Mouse (Mus musculus): ENCODE measurements at regions not wholly inside any gene's neighbourhood (a gene's known extent, or its start where the extent isn't known, plus 50 kb on each side); places are given as distances from the start of the nearest gene placed in this dataset.

DNA sequence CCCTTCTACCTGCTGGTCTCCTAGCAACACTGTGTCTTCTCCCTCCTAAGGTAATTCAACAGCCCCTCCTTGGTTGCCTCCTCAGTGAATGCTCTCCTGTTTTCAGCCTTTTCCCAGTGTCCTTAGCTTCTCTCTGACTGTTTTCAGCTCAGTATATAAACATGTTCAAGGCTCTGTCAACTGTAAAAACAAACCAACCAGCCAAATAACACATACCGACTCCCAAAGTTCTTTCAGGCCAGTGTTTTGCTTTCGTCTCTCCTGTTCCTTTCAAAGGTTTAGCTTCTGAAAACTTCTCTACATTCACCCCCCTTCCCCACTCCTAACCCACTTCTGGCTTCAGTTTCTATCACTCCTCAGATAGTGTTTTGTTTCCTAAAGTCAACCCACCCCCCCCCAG is 73.4 kb downstream of the Phlda1 start:
- Histone ChIP-seq H3K27me3 (no peaks in the 10 kb centered on the region), H3K9me3 (no peaks in the 10 kb centered on the region), H3K4me1 (no peaks in the 10 kb centered on the region), H3K4me2 (replicated peaks) (no peak overlapping the region), H3K4me3 (no peak overlapping the region), H3K36me3 (no peaks in the 10 kb centered on the region), H3K9ac (replicated peaks) (no peak overlapping the region), H3K27ac (replicated peaks) (no peak overlapping the region)
- WGBS = 62% methylated on average over 2 of the region's 2 CpGs
- ATAC-seq (replicated peaks) = no peak

DNA sequence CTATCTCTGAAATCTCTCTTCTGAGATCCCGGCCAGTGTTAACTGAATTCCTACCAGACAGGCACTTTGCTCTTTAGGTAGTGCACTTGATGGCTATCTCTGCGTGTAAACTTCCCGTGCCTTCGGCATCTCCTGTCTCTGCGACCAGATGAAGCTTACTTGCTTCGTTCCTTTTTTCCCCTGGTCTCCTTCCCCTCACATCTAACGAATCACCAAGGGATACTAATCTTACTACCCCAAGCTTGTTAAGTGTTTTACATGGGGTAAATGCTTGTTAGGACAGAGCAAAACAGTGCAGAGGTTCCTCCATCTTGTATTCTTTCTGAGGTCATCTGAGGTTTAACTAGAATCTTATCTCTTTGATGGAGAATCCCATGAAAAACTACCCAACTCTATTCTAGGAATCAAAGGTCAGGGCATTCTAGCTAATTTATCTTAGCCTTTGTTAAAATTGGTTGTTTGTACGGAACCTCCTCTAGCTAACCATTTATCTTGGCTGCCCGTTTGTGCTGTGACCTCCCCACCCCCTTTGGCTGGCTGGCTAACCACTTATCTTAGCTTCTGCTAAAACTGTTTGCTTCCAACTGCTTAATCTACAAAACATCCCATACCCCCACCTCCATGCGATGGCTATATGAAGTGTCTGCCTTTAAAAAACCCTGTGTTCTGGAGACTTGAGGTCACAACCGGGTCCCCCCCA is 74.5 kb downstream of the Phlda1 start:
- Histone ChIP-seq H3K9ac (replicated peaks) (no peak overlapping the region), H3K4me1 (no peaks in the 10 kb centered on the region), H3K9me3 (no peaks in the 10 kb centered on the region), H3K27ac (replicated peaks) (no peak overlapping the region), H3K4me3 (no peak overlapping the region), H3K4me2 (replicated peaks) (no peak overlapping the region), H3K27me3 (no peaks in the 10 kb centered on the region), H3K36me3 (no peaks in the 10 kb centered on the region)
- 92% methylated on average over 11 of the region's 11 CpGs for WGBS
- ATAC-seq (replicated peaks) = no peak

- 94% methylated on average over 3 of the region's 3 CpGs for WGBS
- Histone ChIP-seq H3K4me1 (no peaks in the 10 kb centered on the region), H3K27ac (replicated peaks) (no peak overlapping the region), H3K9me3 (no peaks in the 10 kb centered on the region), H3K4me2 (replicated peaks) (no peak overlapping the region), H3K4me3 (no peak overlapping the region), H3K27me3 (no peaks in the 10 kb centered on the region), H3K36me3 (no peaks in the 10 kb centered on the region), H3K9ac (replicated peaks) (no peak overlapping the region)
- ATAC-seq (replicated peaks) = no peak
Observed at GRCm38 (mm10) chr10:111581847-111582246, 75.8 kb downstream of the Phlda1 start.

- no peak overlapping the region for H3K27ac ChIP-seq (replicated peaks)
- no peak overlapping the region for H3K4me3 ChIP-seq
- no peaks in the 10 kb centered on the region for H3K4me1 ChIP-seq
- WGBS = 91% methylated on average over 14 of the region's 14 CpGs
- no peak overlapping the region for H3K4me2 ChIP-seq (replicated peaks)
- no peaks in the 10 kb centered on the region for H3K36me3 ChIP-seq
- H3K9me3 ChIP-seq = no peaks in the 10 kb centered on the region
- H3K27me3 ChIP-seq = no peaks in the 10 kb centered on the region
- ATAC-seq (replicated peaks) = no peak
- H3K9ac ChIP-seq (replicated peaks) = no peak overlapping the region
Observed at GRCm38 (mm10) chr10:111582321-111583123, 76.4 kb downstream of the Phlda1 start.

DNA sequence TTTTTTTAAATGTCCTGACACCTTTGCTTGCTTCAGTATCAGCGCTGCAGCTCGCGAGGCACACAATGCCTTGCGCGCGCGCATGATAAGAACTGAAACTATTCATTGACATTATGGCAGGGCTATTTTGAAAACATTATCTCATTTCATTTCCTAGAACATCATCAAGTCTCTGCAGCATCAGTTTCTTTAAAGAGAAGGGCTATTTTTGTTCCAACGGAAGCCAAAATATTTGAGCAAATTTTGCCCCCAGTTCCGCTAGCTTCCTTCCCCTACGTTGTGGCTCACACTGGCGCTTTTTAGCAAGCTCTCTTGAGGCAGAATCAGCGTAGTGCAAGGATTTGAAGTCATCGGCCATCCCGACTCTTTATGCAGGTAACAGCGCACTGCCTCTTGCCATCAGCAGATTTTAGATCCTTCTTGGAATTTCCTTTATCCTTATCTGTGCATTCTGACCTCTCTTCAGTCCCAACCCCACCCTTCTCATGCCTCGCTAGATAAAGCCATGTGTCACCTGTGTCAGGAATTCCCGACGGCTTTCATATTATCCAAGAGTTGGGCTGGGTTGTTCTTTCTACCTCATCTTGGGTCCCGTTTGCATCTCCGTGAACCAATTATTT is 77.1 kb downstream of the Phlda1 start:
- Histone ChIP-seq H3K9ac (replicated peaks) (no peak overlapping the region), H3K36me3 (no peaks in the 10 kb centered on the region), H3K9me3 (no peaks in the 10 kb centered on the region), H3K27ac (replicated peaks) (no peak overlapping the region), H3K27me3 (no peaks in the 10 kb centered on the region), H3K4me3 (no peak overlapping the region), H3K4me1 (no peaks in the 10 kb centered on the region), H3K4me2 (replicated peaks) (no peak overlapping the region)
- ATAC-seq (replicated peaks) = no peak
- WGBS = 93% methylated on average over 20 of the region's 20 CpGs

- H3K27me3 ChIP-seq = no peaks in the 10 kb centered on the region
- H3K4me2 ChIP-seq (replicated peaks) = no peak overlapping the region
- H3K36me3 ChIP-seq = no peaks in the 10 kb centered on the region
- H3K4me1 ChIP-seq = no peaks in the 10 kb centered on the region
- no peak for ATAC-seq (replicated peaks)
- no peak overlapping the region for H3K27ac ChIP-seq (replicated peaks)
- no peak overlapping the region for H3K9ac ChIP-seq (replicated peaks)
- WGBS = 82% methylated on average over 5 of the region's 5 CpGs
- no peak overlapping the region for H3K4me3 ChIP-seq
- no peaks in the 10 kb centered on the region for H3K9me3 ChIP-seq
Observed at GRCm38 (mm10) chr10:111583744-111584152, 77.7 kb downstream of the Phlda1 start.

- Histone ChIP-seq H3K9ac (replicated peaks) (no peak overlapping the region), H3K27ac (replicated peaks) (no peak overlapping the region), H3K4me2 (replicated peaks) (no peak overlapping the region), H3K4me3 (no peak overlapping the region), H3K27me3 (no peaks in the 10 kb centered on the region), H3K4me1 (no peaks in the 10 kb centered on the region), H3K9me3 (no peaks in the 10 kb centered on the region), H3K36me3 (no peaks in the 10 kb centered on the region)
- ATAC-seq (replicated peaks) = no peak
- WGBS = 49% methylated on average over 4 of the region's 4 CpGs
Observed at GRCm38 (mm10) chr10:111587891-111588611, 82.0 kb downstream of the Phlda1 start.

GRCm38 (mm10) chr10:111589186-111589585 is 83.1 kb downstream of the Phlda1 start:
- Histone ChIP-seq H3K27me3 (no peaks in the 10 kb centered on the region), H3K9me3 (no peaks in the 10 kb centered on the region), H3K27ac (replicated peaks) (no peak overlapping the region), H3K36me3 (no peaks in the 10 kb centered on the region), H3K9ac (replicated peaks) (no peak overlapping the region), H3K4me2 (replicated peaks) (no peak overlapping the region), H3K4me1 (no peaks in the 10 kb centered on the region), H3K4me3 (no peak overlapping the region)
- 56% methylated on average over 3 of the region's 3 CpGs for WGBS
- no peak for ATAC-seq (replicated peaks)

DNA sequence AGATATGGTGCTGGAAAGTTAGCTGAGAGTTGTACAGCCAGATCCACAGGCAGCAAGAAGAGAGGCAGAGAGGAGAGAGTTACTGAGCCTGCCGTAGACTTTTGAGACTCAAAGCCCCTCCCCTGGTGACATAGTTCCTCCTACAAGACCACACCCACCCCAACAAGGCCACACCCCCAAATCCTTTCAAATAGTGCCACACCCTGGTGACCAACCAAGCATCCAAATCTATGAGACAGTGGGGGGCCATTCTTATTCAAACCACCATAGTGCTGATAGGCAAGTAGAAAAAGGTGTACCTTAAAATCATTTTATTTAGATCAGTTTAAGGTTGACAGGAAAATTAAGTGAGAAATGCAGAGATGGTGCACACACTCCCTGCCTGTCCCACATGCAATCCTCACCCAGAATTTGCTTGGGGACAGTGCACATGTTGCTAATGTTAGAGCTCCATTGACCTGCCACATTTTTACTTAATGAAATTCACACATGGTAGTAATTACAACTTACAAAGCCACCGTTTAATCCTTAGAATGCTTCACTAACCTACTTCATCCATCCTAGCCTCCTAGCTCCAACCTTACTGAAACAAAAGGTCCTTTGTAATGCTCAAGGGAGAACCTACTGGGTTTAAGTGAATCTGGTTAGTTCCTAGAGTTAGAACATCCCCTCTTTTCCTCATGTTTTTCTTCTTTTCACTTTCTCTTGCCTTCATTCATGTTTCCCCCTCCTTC is 86.5 kb downstream of the Phlda1 start:
- no peaks in the 10 kb centered on the region for H3K36me3 ChIP-seq
- no peaks in the 10 kb centered on the region; the same call in 1 of the 2 replicates for H3K4me1 ChIP-seq
- H3K9ac ChIP-seq (replicated peaks) = no peak overlapping the region
- H3K27ac ChIP-seq (replicated peaks) = no peak overlapping the region
- no peak overlapping the region for H3K4me2 ChIP-seq (replicated peaks)
- ATAC-seq (replicated peaks) = no peak
- no peaks in the 10 kb centered on the region for H3K9me3 ChIP-seq
- 45% methylated on average over 2 of the region's 2 CpGs for WGBS
- no peak overlapping the region for H3K4me3 ChIP-seq
- H3K27me3 ChIP-seq = no peaks in the 10 kb centered on the region

- H3K4me1 ChIP-seq = no peaks in the 10 kb centered on the region; the same call in 1 of the 2 replicates
- no peak overlapping the region for H3K4me2 ChIP-seq (replicated peaks)
- no peak overlapping the region for H3K27ac ChIP-seq (replicated peaks)
- H3K4me3 ChIP-seq = no peak overlapping the region
- no peak for ATAC-seq (replicated peaks)
- WGBS = 93% methylated on average over 2 of the region's 2 CpGs
- no peaks in the 10 kb centered on the region for H3K27me3 ChIP-seq
- H3K9ac ChIP-seq (replicated peaks) = no peak overlapping the region
- no peaks in the 10 kb centered on the region for H3K9me3 ChIP-seq
- no peaks in the 10 kb centered on the region for H3K36me3 ChIP-seq
Observed at GRCm38 (mm10) chr10:111593280-111593679, 87.2 kb downstream of the Phlda1 start.

GRCm38 (mm10) chr10:111594171-111594570 is 88.1 kb downstream of the Phlda1 start:
- no peaks in the 10 kb centered on the region for H3K36me3 ChIP-seq
- no peak for ATAC-seq (replicated peaks)
- no peak overlapping the region for H3K4me3 ChIP-seq
- H3K27ac ChIP-seq (replicated peaks) = no peak overlapping the region
- no peaks in the 10 kb centered on the region for H3K27me3 ChIP-seq
- 96% methylated on average over 11 of the region's 11 CpGs for WGBS
- H3K9me3 ChIP-seq = no peaks in the 10 kb centered on the region
- H3K4me1 ChIP-seq = no peaks in the 10 kb centered on the region; the same call in 1 of the 2 replicates
- H3K9ac ChIP-seq (replicated peaks) = no peak overlapping the region
- H3K4me2 ChIP-seq (replicated peaks) = no peak overlapping the region

All from forebrain, embryonic 15.5 days (tissue).